Mouse (Mus musculus) myocyte (in vitro differentiated cells): ENCODE measurements at regions not wholly inside any gene's neighbourhood (a gene's known extent, or its start where the extent isn't known, plus 50 kb on each side); places are given as distances from the start of the nearest gene placed in this dataset.

Experiments
- CEBPB ChIP-seq: IDR thresholded peaks from 2 replicates; pipeline ENCODE4 v1.6.1; 2011; ENCODE audit warnings: mild to moderate bottlenecking, moderate library complexity; ENCODE audit not compliant: poor library complexity, insufficient read depth, severe bottlenecking
- E2F4 ChIP-seq: IDR thresholded peaks from one replicate; pipeline ENCODE4 v1.6.1; 2011; ENCODE audit warnings: mild to moderate bottlenecking, control low read depth, moderate library complexity; ENCODE audit not compliant: insufficient read depth
- MYOG ChIP-seq, 3 experiments: IDR thresholded peaks; one replicate each; pipeline ENCODE4 v1.6.1; 2011; ENCODE audit warnings: control low read depth in 2 of 3, low read depth in 2 of 3, mild to moderate bottlenecking in 2 of 3; ENCODE audit not compliant: insufficient read length in 2 of 3, control insufficient read depth in 1 of 3, insufficient read depth in 1 of 3
- POLR2A ChIP-seq: IDR thresholded peaks from one replicate; pipeline ENCODE4 v1.6.1; 2011; ENCODE audit warnings: low read depth, mild to moderate bottlenecking, control low read depth, moderate library complexity; ENCODE audit not compliant: insufficient read length

GRCm38 (mm10) chr11:17657720-17658119 is 296.0 kb downstream of the Etaa1 start:
- no peak for TF ChIP-seq CEBPB
- TF ChIP-seq E2F4 = no peak
- no peak for TF ChIP-seq MYOG (IDR thresholded peaks at IDR 0.05; ENCODE audit: control insufficient read depth in 1 of 3, insufficient read depth in 1 of 3, insufficient read length in 2 of 3, low read depth in 2 of 3)
- TF ChIP-seq POLR2A = no peak
